Mouse (Mus musculus): ENCODE data around the gene Ypel1. TPM values are rescaled to one million over a fixed set of nuclear protein-coding genes. Genes with fewer than 3 reads are reported as not detected.

Ypel1 gene
- polyA plus RNA-seq, 1 experiment from 2014 or later, result 9.9 TPM

DNA sequence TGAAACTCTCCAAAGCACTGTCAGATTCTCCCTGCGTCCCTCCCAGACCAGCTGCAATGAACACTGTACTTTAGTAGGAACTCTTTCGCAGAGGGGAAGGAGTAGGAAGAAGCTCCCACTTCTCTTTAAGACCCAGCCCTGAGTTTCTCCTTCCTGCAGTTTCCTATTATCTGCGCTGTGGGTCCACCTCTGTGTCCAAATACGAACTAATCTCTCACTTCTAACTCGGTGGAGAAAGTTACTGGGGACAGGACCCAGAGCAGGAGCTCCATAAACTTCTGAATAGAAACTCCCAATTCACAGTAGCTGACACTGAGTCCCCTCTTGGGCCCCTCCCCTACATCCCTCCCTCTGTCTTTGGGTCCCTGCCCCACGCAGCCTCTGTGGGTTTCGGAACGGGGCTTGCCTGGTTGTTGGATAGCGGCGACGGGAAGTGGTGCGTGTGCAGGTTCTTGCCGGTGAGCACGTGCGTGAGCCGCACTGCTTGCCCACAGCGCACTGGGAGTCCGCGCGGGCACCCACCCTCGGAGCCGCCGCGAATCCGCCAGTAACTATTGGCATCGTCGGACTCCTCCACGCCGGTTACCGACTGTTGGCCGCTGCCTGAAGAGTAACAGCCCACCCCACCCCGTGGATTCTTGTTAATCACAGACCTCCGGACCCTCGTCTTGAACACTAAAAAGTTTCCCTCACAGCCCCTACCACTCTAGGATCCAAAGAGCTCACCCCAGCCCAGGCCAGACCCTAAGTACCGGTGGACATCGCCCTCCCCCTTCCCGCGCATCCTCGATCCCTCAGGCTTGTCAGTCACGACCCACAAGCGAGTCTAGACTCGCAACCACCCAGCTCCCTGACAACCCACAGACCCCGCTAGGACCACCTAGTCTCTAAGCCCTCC is 61.9 kb downstream of the Ypel1 start:
- Histone ChIP-seq H3K9ac (peak overlapping the region; percentile 74), H3K4me2 (peak overlapping the region; percentile 98), H3K4me1 (replicated peaks) (peaks cover 15% of the 10 kb centered on the region), H3K4me3 (peak overlapping the region; percentile 86), H3K36me3 (no peaks in the 10 kb centered on the region), H3K27ac (peak overlapping the region; percentile 57), H3K9me3 (replicated peaks) (no peaks in the 10 kb centered on the region), H3K27me3 (no peaks in the 10 kb centered on the region)
- 4% methylated on average over 43 of the region's 43 CpGs for WGBS
- 0 out of 2 replicates have a peak, but pooled peaks have one; percentile 0 for ATAC-seq (replicated peaks; ENCODE audit: insufficient number of reproducible peaks, insufficient read depth, low FRiP score, low read depth)

DNA sequence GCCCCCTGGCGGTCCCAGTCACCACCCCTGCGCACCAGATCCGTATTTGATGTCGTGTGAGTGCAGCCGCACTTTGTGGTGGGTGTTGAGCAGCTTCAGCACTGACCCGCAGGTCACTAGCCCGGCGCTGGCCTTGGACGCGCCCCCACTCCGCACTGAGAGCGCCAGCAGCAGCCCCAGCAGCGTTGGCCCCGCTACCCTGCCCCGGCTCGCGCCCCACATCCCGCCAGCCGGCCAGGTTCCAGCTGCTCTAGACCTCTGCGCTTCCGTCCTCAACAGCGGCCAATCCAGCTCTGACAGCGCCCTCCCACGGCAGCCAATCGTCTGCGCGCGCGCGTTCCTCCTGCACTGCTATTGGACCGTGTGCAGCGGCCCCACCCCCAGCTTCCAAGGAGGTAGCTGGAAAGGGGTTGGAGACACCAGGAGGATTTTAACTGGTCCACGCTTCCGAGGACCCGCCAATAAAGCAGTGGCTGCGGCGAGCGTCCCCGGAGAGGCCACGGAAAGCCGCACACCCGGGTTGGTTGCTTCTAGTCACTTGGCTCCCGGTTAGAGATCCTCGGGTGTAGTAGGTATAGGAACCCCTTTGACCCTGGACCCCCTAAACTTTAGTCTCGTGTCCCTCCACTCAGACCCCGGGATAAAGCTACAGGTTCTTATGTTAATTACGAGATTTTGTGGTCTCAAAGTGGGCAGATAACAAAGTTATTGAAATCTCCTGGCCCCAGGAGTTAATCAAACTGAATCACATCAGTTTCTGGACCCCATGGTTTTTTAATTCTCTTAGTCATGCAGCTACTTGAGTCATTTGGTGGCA is 62.8 kb downstream of the Ypel1 start, which contains the start of gene Sdf2l1:
TSS of gene Sdf2l1 (minus strand) at position 295 of the 817 bp plus-strand sequence.
- ATAC-seq (replicated peaks; ENCODE audit: insufficient number of reproducible peaks, insufficient read depth, low FRiP score, low read depth), result peak; percentile 97
- Histone ChIP-seq H3K4me1 (replicated peaks) (peaks cover 15% of the 10 kb centered on the region), H3K27ac (peak within 1 kb of the TSS; percentile 57), H3K9ac (peak within 1 kb of the TSS; percentile 74), H3K27me3 (no peaks in the 10 kb centered on the region), H3K4me2 (peak within 1 kb of the TSS; percentile 98), H3K9me3 (replicated peaks) (no peaks in the 10 kb centered on the region), H3K36me3 (no peaks in the 10 kb centered on the region), H3K4me3 (peak within 1 kb of the TSS; percentile 86)
- WGBS, result under 1% methylated on average over 47 of the region's 47 CpGs

DNA sequence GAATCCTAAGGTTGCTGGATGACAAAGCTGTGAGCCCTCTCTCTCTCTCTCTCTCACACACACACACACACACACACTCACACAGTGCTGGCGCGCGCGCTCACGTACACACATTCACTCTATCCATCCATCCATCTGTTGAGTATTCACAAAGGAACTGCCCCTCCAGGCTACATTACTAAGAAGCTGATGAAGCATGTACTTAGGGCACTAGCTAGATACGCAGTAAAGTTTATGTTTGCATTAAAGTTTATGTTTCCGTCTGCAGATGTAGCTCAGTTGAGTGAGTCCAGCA is 63.4 kb downstream of the Ypel1 start:
- Histone ChIP-seq H3K4me3 (peak overlapping the region; percentile 86), H3K4me2 (peak overlapping the region; percentile 98), H3K4me1 (replicated peaks) (peaks cover 15% of the 10 kb centered on the region), H3K27me3 (no peaks in the 10 kb centered on the region), H3K9ac (peak overlapping the region; percentile 43; the same call in 1 of the 2 replicates), H3K36me3 (no peaks in the 10 kb centered on the region), H3K9me3 (replicated peaks) (no peaks in the 10 kb centered on the region), H3K27ac (no peak overlapping the region)
- 42% methylated on average over 7 of the region's 7 CpGs for WGBS
- ATAC-seq (replicated peaks; ENCODE audit: insufficient number of reproducible peaks, insufficient read depth, low FRiP score, low read depth), result no peak

MicroRNAs within 50 kb of the gene (microRNA counts, 519-probe panel; counts per million panel counts)
- microRNA mmu-miR-130b (3,463 counts per million, percentile 84 among the panel's probes with 10 or more counts), microRNA mmu-miR-301b (2,540 counts per million, percentile 53 among the panel's probes with 10 or more counts)

Small RNA genes lying within 50 kb of the gene (microRNA-seq; reads per million reads assigned to microRNA genes)
- gene Mir130b (3,711 reads per million, percentile 90 among the genes with 10 or more reads in this experiment), gene Mir301b (44.1 reads per million, percentile 40 among the genes with 10 or more reads in this experiment)

Other genes with a start within 250 kb of the Ypel1 start
- 0.25 and 0.51 TPM in 2 replicates for gene Spag6l, start 240.2 kb upstream of the Ypel1 start, polyA plus RNA-seq (2015; fragmentation: Nextera tagmentation; extraction: Ambion mirVana)
- gene Igll1, start 205.7 kb upstream of the Ypel1 start, polyA plus RNA-seq (2015; fragmentation: Nextera tagmentation; extraction: Ambion mirVana), result 0.27 TPM in 1 of 2 replicates, not detected in the other
- 37.8 and 51.7 TPM in 2 replicates for gene Top3b, start 199.0 kb upstream of the Ypel1 start, polyA plus RNA-seq (2015; fragmentation: Nextera tagmentation; extraction: Ambion mirVana)
- 1.1 and 1.4 TPM in 2 replicates for gene Vpreb1, start 198.9 kb upstream of the Ypel1 start, polyA plus RNA-seq (2015; fragmentation: Nextera tagmentation; extraction: Ambion mirVana)
- 23.4 and 28.8 TPM in 2 replicates for gene Ppm1f, start 173.2 kb upstream of the Ypel1 start, polyA plus RNA-seq (2015; fragmentation: Nextera tagmentation; extraction: Ambion mirVana)
- gene Mapk1, start 86.3 kb upstream of the Ypel1 start, polyA plus RNA-seq (2015; fragmentation: Nextera tagmentation; extraction: Ambion mirVana), result 119 and 121 TPM in 2 replicates
- gene Ppil2, start 41.6 kb downstream of the Ypel1 start, polyA plus RNA-seq (2015; fragmentation: Nextera tagmentation; extraction: Ambion mirVana), result 89.8 and 106 TPM in 2 replicates
- 13.2 and 18.4 TPM in 2 replicates for gene 2610318N02Rik, start 55.5 kb downstream of the Ypel1 start, polyA plus RNA-seq (2015; fragmentation: Nextera tagmentation; extraction: Ambion mirVana)
- 41.7 and 58.8 TPM in 2 replicates for gene Sdf2l1, start 62.7 kb downstream of the Ypel1 start, polyA plus RNA-seq (2015; fragmentation: Nextera tagmentation; extraction: Ambion mirVana)
- gene Ydjc, start 74.9 kb downstream of the Ypel1 start, polyA plus RNA-seq (2015; fragmentation: Nextera tagmentation; extraction: Ambion mirVana), result 4.5 and 6.6 TPM in 2 replicates
- gene Ccdc116, start 77.5 kb downstream of the Ypel1 start, polyA plus RNA-seq (2015; fragmentation: Nextera tagmentation; extraction: Ambion mirVana), result 0.16 and 0.34 TPM in 2 replicates
- 255 and 264 TPM in 2 replicates for gene Ube2l3, start 133.0 kb downstream of the Ypel1 start, polyA plus RNA-seq (2015; fragmentation: Nextera tagmentation; extraction: Ambion mirVana)
- gene Rimbp3, start 138.9 kb downstream of the Ypel1 start, polyA plus RNA-seq (2015; fragmentation: Nextera tagmentation; extraction: Ambion mirVana), result 0.13 and 0.30 TPM in 2 replicates
- 3.2 and 4.0 TPM in 2 replicates for gene Hic2, start 163.9 kb downstream of the Ypel1 start, polyA plus RNA-seq (2015; fragmentation: Nextera tagmentation; extraction: Ambion mirVana)
- 9.2 and 11.6 TPM in 2 replicates for gene Tmem191c, start 206.4 kb downstream of the Ypel1 start, polyA plus RNA-seq (2015; fragmentation: Nextera tagmentation; extraction: Ambion mirVana)

Data from heart, embryonic 15.5 days (tissue).